Mouse (Mus musculus) ES-Bruce4 (cell line): ENCODE measurements at regions not wholly inside any gene's neighbourhood (a gene's known extent, or its start where the extent isn't known, plus 50 kb on each side); places are given as distances from the start of the nearest gene placed in this dataset.

ENCODE experiments used
- CTCF ChIP-seq: IDR thresholded peaks from one replicate; pipeline ENCODE4 v1.8.1; 2011; ENCODE audit warnings: low read depth, low read length
- POLR2A ChIP-seq: IDR thresholded peaks from one replicate; pipeline ENCODE4 v1.8.1; 2011; ENCODE audit warnings: low read length; ENCODE audit not compliant: insufficient read depth

- TF ChIP-seq CTCF = no peak
- TF ChIP-seq POLR2A = no peak
Observed at GRCm38 (mm10) chr12:109514292-109514818, 61.7 kb downstream of the Dlk1 start.
